Mouse (Mus musculus): Measurements from ENCODE around the gene Kazn. TPM values are rescaled to one million over a fixed set of nuclear protein-coding genes. Genes with fewer than 3 reads are reported as not detected.

Kazn gene
- polyA plus RNA-seq, 1 experiment, result 60.3 TPM

GRCm38 (mm10) chr4:142080901-142081630, 158.1 kb downstream of the Kazn start:
- no peak for TF ChIP-seq POLR2A (IDR thresholded peaks at IDR 0.05; ENCODE audit: extremely low read depth, insufficient read depth, low read length)
- TF ChIP-seq CTCF (IDR thresholded peaks at IDR 0.05; ENCODE audit: extremely low read depth, insufficient read depth, low read length), result no peak
- Histone ChIP-seq H3K4me3 (ENCODE audit: insufficient read depth, low read length) (no peak overlapping the region), H3K27ac (ENCODE audit: insufficient read depth, low read length) (peak overlapping the region; percentile 83)

DNA sequence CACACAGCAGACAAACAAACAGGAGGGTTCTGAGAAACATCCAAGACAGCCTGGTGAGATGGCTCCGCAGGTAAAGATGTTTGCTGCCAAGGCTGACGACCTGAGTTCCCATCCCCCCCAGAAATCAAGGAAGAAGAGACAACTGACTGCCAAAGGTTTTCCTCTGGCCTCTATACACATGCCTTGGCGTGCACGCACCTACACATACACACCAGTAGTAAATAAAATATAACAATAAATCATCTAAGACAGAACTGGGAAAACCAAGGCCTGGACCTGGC, 158.8 kb downstream of the Kazn start:
- Histone ChIP-seq H3K27ac (ENCODE audit: insufficient read depth, low read length) (peak overlapping the region; percentile 43; the same call in 1 of the 2 replicates), H3K4me3 (ENCODE audit: insufficient read depth, low read length) (no peak overlapping the region), H3K4me1 (ENCODE audit: control insufficient read depth, insufficient read depth, low read length) (no peaks in the 10 kb centered on the region; the same call in 1 of the 2 replicates)

More at GRCm38 (mm10) chr4:142080901-142081630, 158.1 kb downstream of the Kazn start:
- no peaks in the 10 kb centered on the region; the same call in 1 of the 2 replicates for H3K4me1 ChIP-seq (ENCODE audit: control insufficient read depth, insufficient read depth, low read length)

DNA sequence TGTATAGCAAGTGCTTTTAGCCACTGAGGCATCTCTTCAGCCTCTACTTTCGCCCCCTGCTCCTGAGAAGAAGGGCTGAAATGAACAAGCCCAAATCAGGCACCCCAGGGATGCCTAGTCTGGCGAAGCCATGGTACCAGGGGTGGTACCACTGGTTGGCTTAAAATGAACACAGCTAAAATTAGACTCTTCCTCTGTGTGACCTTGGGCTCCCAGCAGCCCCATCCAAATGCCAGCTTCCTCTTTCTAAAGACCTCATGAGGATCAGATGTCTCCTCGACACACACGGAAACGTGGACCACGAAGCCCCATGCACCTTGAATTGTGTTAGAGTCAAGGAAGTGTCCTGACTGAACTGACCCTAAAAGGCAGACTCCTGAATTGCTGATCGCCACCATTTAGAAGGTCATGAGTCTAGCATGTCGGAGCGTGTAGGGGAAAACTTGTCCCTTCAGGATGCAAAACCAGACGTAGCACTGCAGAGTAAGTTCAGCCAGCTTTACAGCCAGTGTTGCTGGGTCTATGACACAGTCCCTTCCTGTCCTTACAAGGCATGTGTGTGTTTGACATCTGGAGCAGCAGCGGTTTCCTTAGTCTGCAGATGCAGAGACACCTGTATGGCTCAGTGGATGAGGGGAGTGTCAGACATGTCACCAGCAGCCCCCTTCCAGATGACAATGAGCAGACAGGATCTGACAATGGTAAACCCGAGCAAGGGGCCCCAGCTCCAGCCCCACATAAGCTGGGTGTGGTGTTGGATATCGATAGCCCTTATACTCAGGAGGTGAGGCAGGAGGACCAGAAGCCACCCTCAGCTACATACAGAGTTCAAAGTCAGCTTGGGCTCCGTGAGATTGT, 159.3 kb downstream of the Kazn start:
- TF ChIP-seq CTCF (IDR thresholded peaks at IDR 0.05; ENCODE audit: extremely low read depth, insufficient read depth, low read length), result no peak
- no peak for TF ChIP-seq POLR2A (IDR thresholded peaks at IDR 0.05; ENCODE audit: extremely low read depth, insufficient read depth, low read length)
- 0 out of 2 replicates have a peak overlapping the region, but pooled peaks have one; percentile 43 for H3K27ac ChIP-seq (ENCODE audit: insufficient read depth, low read length)
- H3K4me1 ChIP-seq (ENCODE audit: control insufficient read depth, insufficient read depth, low read length), result no peaks in the 10 kb centered on the region; the same call in 1 of the 2 replicates
- no peak overlapping the region for H3K4me3 ChIP-seq (ENCODE audit: insufficient read depth, low read length)

More for the DNA sequence above, 158.8 kb downstream of the Kazn start:
- no peak for TF ChIP-seq CTCF (IDR thresholded peaks at IDR 0.05; ENCODE audit: extremely low read depth, insufficient read depth, low read length)
- no peak for TF ChIP-seq POLR2A (IDR thresholded peaks at IDR 0.05; ENCODE audit: extremely low read depth, insufficient read depth, low read length)

DNA sequence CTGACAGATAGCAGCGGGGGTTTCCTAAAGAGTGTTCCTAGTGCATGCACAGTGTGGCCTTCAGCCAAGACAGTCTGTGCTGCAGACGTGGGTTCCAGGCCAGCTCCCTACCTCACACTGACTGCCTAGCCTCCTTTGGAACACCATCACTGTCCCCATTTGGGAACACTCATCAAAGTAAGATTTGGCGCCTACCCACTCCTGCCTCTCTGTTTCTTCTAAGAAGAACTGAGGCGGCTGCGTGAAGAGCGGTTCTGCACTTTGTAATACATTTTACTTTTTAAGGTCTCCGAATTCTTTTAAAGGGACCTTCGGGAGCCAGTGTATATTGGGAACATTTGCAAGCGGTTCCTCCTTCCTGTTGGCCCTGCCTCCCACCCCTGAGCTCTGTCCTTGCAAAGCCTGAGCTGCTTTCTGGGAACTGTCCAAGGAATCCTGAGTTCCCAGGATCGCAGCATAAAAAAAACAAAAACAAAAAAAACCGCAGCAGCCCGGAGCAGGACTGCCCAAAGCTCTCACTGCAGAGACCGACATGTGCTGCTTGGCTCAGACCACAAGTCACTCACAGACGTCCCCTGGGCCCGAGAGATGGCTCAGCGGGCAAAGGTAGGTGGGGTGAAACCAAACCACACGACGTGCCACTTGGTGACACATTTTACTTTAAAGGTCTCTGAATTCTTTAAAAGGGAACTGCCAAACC, 161.5 kb downstream of the Kazn start:
- TF ChIP-seq POLR2A (IDR thresholded peaks at IDR 0.05; ENCODE audit: extremely low read depth, insufficient read depth, low read length) (no peak), CTCF (IDR thresholded peaks at IDR 0.05; ENCODE audit: extremely low read depth, insufficient read depth, low read length) (no peak)
- H3K4me1 ChIP-seq (ENCODE audit: control insufficient read depth, insufficient read depth, low read length), result no peaks in the 10 kb centered on the region; the same call in 1 of the 2 replicates
- peak overlapping the region; percentile 41 for H3K27ac ChIP-seq (ENCODE audit: insufficient read depth, low read length)
- H3K4me3 ChIP-seq (ENCODE audit: insufficient read depth, low read length), result no peak overlapping the region

DNA sequence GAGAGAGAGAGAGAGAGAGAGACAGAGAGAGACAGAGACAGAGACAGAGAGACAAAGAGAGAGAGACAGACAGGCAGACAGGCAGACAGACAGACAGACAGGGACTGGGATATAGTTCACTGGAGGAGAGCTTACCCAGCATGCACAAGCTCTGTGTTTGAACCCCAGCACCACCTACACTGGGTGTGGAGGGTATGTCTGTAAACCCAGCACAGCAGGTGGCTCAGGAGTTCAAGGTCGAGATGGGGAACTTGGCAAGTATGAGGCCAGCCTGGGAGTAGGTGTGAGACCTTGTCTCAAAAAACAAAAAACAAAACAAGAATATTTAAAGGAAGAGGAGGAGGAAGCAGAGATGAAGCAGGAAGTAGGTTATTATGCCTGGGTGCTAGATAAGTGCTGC, 162.3 kb downstream of the Kazn start:
- H3K27ac ChIP-seq (ENCODE audit: insufficient read depth, low read length), result peak overlapping the region; percentile 41; the same call in 1 of the 2 replicates
- no peak for TF ChIP-seq POLR2A (IDR thresholded peaks at IDR 0.05; ENCODE audit: extremely low read depth, insufficient read depth, low read length)
- TF ChIP-seq CTCF (IDR thresholded peaks at IDR 0.05; ENCODE audit: extremely low read depth, insufficient read depth, low read length), result no peak
- no peaks in the 10 kb centered on the region; the same call in 1 of the 2 replicates for H3K4me1 ChIP-seq (ENCODE audit: control insufficient read depth, insufficient read depth, low read length)
- H3K4me3 ChIP-seq (ENCODE audit: insufficient read depth, low read length), result no peak overlapping the region

DNA sequence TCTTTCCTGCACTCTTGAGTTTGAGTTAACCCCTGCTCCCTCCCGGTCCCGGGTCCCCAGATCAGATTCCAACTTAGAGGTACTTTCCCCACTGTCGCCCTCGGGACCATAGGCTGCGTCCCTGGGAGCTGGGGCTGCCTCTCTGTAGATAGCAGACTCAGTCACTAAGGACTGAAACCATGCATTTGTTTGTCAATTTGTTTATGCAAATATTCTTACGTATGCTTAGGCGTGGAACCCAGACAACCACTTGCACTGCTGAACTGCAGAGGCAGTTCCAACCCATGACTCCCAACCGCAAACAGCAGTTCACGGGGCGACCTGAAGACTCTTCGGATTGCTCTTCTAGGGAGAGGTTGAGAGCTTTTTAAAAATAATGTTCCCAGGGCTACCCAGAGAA, 163.3 kb downstream of the Kazn start:
- Histone ChIP-seq H3K27ac (ENCODE audit: insufficient read depth, low read length) (no peak overlapping the region), H3K4me1 (ENCODE audit: control insufficient read depth, insufficient read depth, low read length) (no peaks in the 10 kb centered on the region; the same call in 1 of the 2 replicates), H3K4me3 (ENCODE audit: insufficient read depth, low read length) (no peak overlapping the region)
- no peak for TF ChIP-seq CTCF (IDR thresholded peaks at IDR 0.05; ENCODE audit: extremely low read depth, insufficient read depth, low read length)
- no peak for TF ChIP-seq POLR2A (IDR thresholded peaks at IDR 0.05; ENCODE audit: extremely low read depth, insufficient read depth, low read length)

- H3K4me3 ChIP-seq (ENCODE audit: insufficient read depth, low read length), result no peak overlapping the region
These were observed 165.0 kb downstream of the Kazn start for GRCm38 (mm10) chr4:142074060-142074732.

GRCm38 (mm10) chr4:142071243-142071991, 167.8 kb downstream of the Kazn start:
- H3K27ac ChIP-seq (ENCODE audit: insufficient read depth, low read length), result peak overlapping the region; percentile 61; the same call in 1 of the 2 replicates
- H3K4me1 ChIP-seq (ENCODE audit: control insufficient read depth, insufficient read depth, low read length), result no peaks in the 10 kb centered on the region
- no peak overlapping the region for H3K4me3 ChIP-seq (ENCODE audit: insufficient read depth, low read length)
- TF ChIP-seq CTCF (IDR thresholded peaks at IDR 0.05; ENCODE audit: extremely low read depth, insufficient read depth, low read length), result no peak
- TF ChIP-seq POLR2A (IDR thresholded peaks at IDR 0.05; ENCODE audit: extremely low read depth, insufficient read depth, low read length), result no peak

More at GRCm38 (mm10) chr4:142074060-142074732, 165.0 kb downstream of the Kazn start:
- no peaks in the 10 kb centered on the region; the same call in 1 of the 2 replicates for H3K4me1 ChIP-seq (ENCODE audit: control insufficient read depth, insufficient read depth, low read length)
- TF ChIP-seq CTCF (IDR thresholded peaks at IDR 0.05; ENCODE audit: extremely low read depth, insufficient read depth, low read length) (no peak), POLR2A (IDR thresholded peaks at IDR 0.05; ENCODE audit: extremely low read depth, insufficient read depth, low read length) (no peak)
- H3K27ac ChIP-seq (ENCODE audit: insufficient read depth, low read length), result no peak overlapping the region

All from cortical plate, adult 2 months (tissue).